Mouse (Mus musculus): Measurements from ENCODE around the gene Ncor2.

GRCm38 (mm10) chr5:125224925-125225324, 45.9 kb upstream of the Ncor2 start:
- TF ChIP-seq NELFE (IDR thresholded peaks at IDR 0.05; ENCODE audit: low read depth, low read length), result no peak
- no peak for TF ChIP-seq BHLHE40 (IDR thresholded peaks at IDR 0.05; ENCODE audit: borderline replicate concordance, low read depth, low read length)
- no peak for TF ChIP-seq GABPA (IDR thresholded peaks at IDR 0.05; ENCODE audit: low read depth, low read length)
- TF ChIP-seq CTCF (IDR thresholded peaks at IDR 0.05 in 2 of 3, conservative IDR thresholded peaks at IDR 0.05 in 1 of 3; ENCODE audit: control insufficient read depth in 1 of 3, insufficient read depth in 1 of 3, low read depth in 2 of 3, low read length in 3 of 3, poor library complexity in 1 of 3, severe bottlenecking in 1 of 3), result no peak
- no peak for TF ChIP-seq JUND (IDR thresholded peaks at IDR 0.05; ENCODE audit: low read depth, low read length)
- TF ChIP-seq POLR2A (IDR thresholded peaks at IDR 0.05; ENCODE audit: control insufficient read depth in 1 of 2, insufficient read depth in 1 of 2, low read depth in 1 of 2, low read length in 2 of 2, poor library complexity in 1 of 2), result no peak
- no peak for TF ChIP-seq SMC3 (IDR thresholded peaks at IDR 0.05; ENCODE audit: low read depth, low read length)
- TF ChIP-seq POLR2AphosphoS2 (IDR thresholded peaks at IDR 0.05; ENCODE audit: low read length), result no peak
- no peak for TF ChIP-seq EP300 (IDR thresholded peaks at IDR 0.05; ENCODE audit: low read depth in 1 of 2, low read length in 2 of 2)
- TF ChIP-seq MAX (IDR thresholded peaks at IDR 0.05; ENCODE audit: low read length), result no peak
